Mouse (Mus musculus): Measurements from ENCODE around the gene Mat1a.

The Mat1a gene

DNA sequence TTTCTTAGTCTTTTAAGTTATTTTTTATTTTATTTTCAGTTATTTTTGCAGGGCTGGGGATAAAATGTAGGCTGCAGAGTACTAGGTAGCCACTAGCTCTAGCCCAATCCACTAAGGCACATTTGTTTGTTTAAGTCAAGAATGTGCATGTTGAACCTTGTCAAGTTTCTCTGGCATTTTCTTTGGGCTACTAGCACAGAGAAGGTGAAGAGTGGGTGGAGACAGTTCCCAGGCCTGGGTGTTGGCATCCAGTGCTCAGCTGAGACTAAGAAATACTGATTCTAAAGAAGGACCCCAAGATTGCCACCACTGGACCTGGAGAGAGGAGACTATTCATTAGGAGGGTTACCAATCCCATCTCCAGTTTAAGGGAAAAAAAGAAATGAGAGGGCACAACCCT is 32.2 kb downstream of the Mat1a start:
- in situ Hi-C loops (cut with MboI; ENCODE audit: low sequenced_read_pairs), result no loop called here

DNA sequence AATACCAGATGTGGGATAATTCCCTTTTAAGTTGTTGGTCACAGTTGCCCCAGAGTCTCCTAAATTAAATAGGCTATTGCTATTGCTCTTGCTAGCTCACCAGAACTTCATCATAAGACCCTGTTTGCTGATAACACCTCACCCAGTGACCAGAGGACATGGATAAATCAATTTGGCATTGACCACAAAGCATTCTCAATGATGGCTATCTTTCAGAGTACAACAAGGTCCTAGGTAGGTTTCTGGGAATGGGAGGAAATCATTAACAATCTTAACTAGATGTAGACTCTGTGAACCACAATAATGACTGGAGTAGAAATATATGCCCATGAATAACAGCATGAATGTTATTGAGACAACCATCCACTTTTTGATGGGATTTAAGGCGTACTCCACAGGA is 35.9 kb downstream of the Mat1a start:
- in situ Hi-C loops (cut with MboI; ENCODE audit: low sequenced_read_pairs), result no loop called here

DNA sequence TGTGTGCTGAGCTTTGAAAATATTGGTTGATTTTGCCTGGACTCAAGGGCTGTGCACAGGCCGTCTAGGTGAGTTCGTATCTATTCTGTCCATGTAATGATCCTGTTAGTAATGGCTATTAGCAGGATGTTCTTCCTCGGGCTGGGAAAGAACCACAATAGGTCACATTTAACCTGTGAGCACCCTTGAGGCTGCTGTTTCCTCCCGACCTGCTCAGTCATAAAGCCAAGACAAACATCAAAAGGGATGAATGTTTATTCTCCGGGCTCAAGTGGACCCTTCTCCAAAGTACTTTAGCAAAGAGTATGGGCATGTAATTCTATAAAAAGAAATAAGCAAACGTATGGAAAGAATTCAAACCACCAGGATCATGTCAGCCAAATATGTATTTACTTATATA is 41.2 kb downstream of the Mat1a start:
- in situ Hi-C loops (cut with MboI; ENCODE audit: low sequenced_read_pairs), result no loop called here

DNA sequence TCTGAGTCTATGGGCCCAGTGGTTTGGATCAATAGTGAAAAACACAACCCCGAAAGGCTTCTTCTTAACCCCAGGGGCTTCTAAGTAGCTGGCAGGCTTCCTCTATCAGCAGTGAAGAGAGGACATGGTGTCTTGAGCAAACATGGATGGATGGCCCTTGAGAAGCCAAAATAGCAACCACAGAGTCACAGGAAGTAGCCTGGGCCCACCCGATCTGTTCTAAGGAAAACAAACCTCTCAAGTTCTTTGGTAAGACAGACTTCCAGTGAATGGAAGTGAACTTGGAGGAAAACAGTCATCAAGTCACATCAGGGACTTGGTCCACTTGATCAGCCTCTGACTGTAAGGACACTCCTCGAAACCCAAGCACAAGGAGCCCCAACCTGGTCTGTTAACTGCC is 42.1 kb downstream of the Mat1a start:
- in situ Hi-C loops (cut with MboI; ENCODE audit: low sequenced_read_pairs), result no loop called here

DNA sequence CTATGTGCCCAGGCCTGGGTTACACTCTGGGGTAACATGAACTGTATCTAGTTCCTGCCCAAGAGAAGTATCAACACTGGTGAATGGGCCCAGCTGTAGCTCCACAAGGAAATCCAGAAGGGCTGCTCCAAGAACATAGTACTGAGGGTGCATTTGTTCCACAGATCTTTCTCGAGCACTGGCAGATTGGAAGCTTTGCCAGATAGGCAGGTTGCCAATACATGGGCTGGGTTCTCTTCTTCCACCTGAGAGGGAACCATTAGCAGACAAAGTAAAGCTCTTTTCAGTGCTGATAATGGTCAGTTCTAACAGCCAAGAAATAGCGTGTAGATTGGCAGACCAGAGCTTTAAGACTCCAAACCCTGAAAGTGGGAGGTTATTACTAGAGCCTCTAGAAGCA is 42.5 kb downstream of the Mat1a start:
- in situ Hi-C loops (cut with MboI; ENCODE audit: low sequenced_read_pairs), result no loop called here

DNA sequence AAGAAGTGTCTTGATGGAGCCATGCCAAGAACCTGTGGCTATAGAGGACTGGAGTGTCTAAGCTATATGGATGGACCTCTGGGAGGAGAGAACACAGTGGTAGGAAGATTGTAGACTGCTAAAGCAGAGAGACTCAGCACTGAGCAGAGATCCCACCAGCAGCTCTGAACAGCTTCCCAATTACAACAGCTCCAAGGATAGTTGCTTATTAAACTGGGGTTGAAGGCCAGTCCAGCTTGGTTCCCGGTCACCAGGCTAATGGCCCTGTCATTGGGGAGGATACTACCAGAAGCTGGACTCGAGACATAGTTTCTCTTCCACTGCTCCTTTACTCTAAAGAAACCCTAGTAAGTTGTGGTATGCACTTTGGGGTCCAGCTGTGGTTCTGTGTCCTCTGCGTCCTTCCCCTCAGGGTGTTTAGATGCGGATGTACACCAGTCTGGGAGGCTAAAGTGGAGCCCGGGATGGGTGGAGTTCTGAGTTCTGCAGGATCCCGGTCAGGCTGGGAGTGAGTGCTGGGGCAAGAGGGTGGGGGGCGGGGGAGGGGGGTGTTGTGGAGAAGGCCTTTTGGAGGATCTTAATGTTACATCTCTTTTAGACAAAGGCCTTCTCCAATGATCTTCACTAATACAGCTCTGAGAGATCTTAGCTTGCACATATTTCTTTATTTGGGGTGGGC is 46.5 kb downstream of the Mat1a start, which contains the start of gene Mbl1:
Gene Mbl1, plus strand, starts transcription at position 239 of the 679 bp plus-strand sequence.
- in situ Hi-C loops (cut with MboI; ENCODE audit: low sequenced_read_pairs), result no loop called here

DNA sequence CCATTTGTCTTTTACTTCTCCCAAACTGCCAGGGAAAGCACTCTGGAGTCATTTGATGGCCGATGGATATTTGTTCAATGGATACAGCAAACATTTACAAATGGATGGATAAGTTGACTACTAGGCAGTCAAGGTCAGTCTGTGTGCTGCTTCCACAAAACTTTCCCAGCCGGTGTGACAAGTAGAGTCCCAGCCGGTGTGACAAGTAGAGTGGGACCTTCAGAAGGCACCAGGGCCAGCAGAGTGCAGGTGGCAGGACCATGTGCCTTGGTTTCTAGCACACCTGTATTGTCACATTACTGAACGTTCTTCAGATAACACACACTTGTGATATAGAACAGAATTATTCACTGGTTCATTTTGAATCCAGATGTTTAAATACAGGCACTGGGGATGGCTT is 55.2 kb downstream of the Mat1a start:
- in situ Hi-C loops (cut with MboI; ENCODE audit: low sequenced_read_pairs), result no loop called here

DNA sequence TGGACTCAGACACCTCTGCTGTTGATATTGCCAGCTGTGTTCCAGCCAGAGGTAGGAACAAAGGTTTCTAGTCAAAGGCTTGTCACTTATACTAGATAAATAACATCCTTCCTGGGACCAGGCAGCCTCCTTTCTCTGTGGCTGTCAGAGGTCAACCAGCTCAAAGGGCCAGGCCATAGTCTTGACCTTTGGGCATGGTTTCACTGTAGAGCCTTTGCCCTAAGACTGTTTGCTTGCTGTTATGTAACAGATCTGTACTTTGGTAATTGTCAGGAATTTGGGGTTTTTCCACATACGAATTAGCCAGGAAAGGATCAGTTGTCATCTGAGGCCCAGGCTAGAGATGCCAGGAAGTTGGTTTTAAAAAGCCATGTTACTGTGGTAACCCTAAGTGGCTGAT is 55.9 kb downstream of the Mat1a start:
- in situ Hi-C loops (cut with MboI; ENCODE audit: low sequenced_read_pairs), result no loop called here

DNA sequence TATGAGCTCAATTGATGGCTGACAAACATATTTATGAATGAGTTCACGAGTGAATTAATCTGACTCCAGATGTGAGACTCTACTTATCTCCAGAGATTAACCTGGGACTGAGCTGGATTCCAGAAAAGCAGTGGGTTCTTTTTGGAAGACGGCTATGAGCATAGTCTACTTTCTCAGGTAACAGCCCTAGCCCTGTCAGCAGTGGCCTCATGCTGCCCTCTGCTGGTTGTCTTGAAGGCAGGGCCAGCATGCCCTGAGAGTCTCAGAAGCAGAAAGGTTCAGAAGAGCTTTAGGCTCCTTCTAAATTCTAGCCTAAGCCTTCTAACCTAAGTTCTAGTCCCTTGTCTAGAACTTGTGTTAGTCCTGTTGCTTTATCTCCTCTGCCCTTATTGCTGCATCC is 57.8 kb downstream of the Mat1a start:
- in situ Hi-C loops (cut with MboI; ENCODE audit: low sequenced_read_pairs), result no loop called here

DNA sequence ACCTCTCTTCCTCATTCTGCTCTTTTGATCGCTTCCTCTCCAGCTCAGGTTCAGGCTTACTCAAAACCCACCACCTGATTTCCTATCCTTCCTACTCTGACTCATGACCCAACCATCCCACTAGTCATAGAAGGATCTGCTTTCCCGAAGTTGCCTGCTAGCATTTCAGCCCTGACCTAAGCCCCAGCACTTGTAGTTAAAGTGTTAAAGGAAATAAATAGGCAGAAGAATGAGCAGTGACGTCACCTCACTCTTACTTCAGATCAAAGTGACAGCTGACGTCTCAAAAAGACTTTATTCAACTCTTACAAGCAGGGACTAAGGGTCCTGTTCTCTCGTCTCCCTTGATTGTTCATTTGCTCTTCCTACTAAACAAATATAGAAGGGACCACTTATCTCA is 62.4 kb downstream of the Mat1a start:
- in situ Hi-C loops (cut with MboI; ENCODE audit: low sequenced_read_pairs), result no loop called here

DNA sequence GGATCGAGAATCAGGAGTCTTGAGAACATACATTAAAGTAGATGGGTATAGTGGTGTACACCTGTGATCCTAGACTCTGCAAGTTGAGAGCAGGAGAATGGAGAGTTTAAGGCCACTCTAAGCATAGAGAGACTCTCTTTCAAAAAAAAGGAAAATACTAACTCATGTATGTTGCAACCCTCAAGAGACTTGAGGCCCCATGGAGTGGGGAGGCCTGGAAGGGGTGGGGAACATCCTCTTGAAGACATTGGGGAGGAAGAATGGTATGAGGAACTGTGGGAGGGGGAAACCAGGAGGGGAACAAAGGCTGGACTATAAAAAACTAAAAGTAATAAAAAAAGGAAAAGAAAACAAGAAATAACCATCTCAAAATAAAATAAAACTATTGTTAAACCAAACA is 63.7 kb downstream of the Mat1a start:
- in situ Hi-C loops (cut with MboI; ENCODE audit: low sequenced_read_pairs), result no loop called here

DNA sequence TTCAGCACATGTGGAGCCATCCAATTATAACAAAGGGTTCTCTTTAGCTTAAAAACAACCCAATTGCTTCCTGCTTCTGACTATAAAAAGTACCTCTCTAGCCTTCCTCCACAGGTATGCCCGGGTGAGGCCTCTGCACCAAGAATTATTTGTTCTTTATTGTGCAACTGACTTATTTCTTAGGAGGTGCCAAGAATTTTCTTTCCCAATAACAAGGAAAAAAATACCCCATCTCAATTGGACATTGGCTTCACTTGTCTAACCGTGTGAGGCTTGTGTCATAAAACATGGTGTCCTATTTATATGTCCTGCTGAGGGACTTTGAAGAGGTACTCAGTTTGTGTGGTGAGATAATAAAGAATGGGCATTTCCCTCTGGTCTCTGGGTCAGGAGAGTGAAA is 65.7 kb downstream of the Mat1a start:
- in situ Hi-C loops (cut with MboI; ENCODE audit: low sequenced_read_pairs), result no loop called here

Data from CH12F3 (cell line).